Mouse (Mus musculus): ENCODE results near the gene Zfp513.

GRCm38 (mm10) chr5:31164878-31165277, 37.2 kb downstream of the Zfp513 start:
- no peak for TF ChIP-seq EP300 (IDR thresholded peaks at IDR 0.05; ENCODE audit: low read depth)
- TF ChIP-seq CTCF (IDR thresholded peaks at IDR 0.05; ENCODE audit: low read depth) = no peak
